Mouse (Mus musculus) macrophage (primary cell): ENCODE measurements around the gene Slc13a3. TPM values are rescaled to one million over a fixed set of nuclear protein-coding genes. Genes with fewer than 3 reads are reported as not detected.

Experiments used
- H3K27ac ChIP-seq: fragments of 350-480 bp; formaldehyde crosslinking; 2 replicates; pipeline ENCODE4 v1.9.0; 2021
- H3K36me3 ChIP-seq: fragments of 350-480 bp; formaldehyde crosslinking; 2 replicates; pipeline ENCODE4 v1.9.0; 2021; ENCODE audit errors: inconsistent target
- H3K4me3 ChIP-seq: fragments of 350-480 bp; formaldehyde crosslinking; 2 replicates; pipeline ENCODE4 v1.9.0; 2021; ENCODE audit errors: inconsistent target
- H3K79me2 ChIP-seq: fragments of 350-480 bp; formaldehyde crosslinking; 2 replicates; pipeline ENCODE4 v1.9.0; 2021; ENCODE audit errors: inconsistent target
- WGBS: methylation state at CpG from one replicate; pipeline ENCODE4 v1.1.7; 2026; ENCODE audit warnings: inconsistent platforms; ENCODE audit not compliant: missing documents; 5-methylcytosine and 5-hydroxymethylcytosine counted together
- polyA plus RNA-seq: library from polyadenylated mRNA; stranded (reverse); fragments of 250-400 nt; gene quantifications from 3 replicates; pipeline ENCODE4 v1.2.4, GENCODE M21; 2018; ENCODE audit warnings: inconsistent platforms

The Slc13a3 gene
- polyA plus RNA-seq, 1 experiment from 2014 or later = 0.27 TPM

GRCm38 (mm10) chr2:165456710-165457109 is 16.3 kb downstream of the Slc13a3 start:
- WGBS = 43% methylated on average over 2 of the region's 2 CpGs
- no peak overlapping the region for H3K4me3 ChIP-seq
- no peak overlapping the region for H3K27ac ChIP-seq
- no peaks in the 10 kb centered on the region for H3K79me2 ChIP-seq
- no peaks in the 10 kb centered on the region for H3K36me3 ChIP-seq

GRCm38 (mm10) chr2:165452730-165453693 is 20.0 kb downstream of the Slc13a3 start:
- H3K4me3 ChIP-seq = no peak overlapping the region
- no peaks in the 10 kb centered on the region for H3K36me3 ChIP-seq
- no peaks in the 10 kb centered on the region for H3K79me2 ChIP-seq
- WGBS = 53% methylated on average over 12 of the region's 12 CpGs
- H3K27ac ChIP-seq = no peak overlapping the region

GRCm38 (mm10) chr2:165448475-165448874 is 24.6 kb downstream of the Slc13a3 start:
- Histone ChIP-seq H3K79me2 (no peaks in the 10 kb centered on the region), H3K4me3 (no peak overlapping the region), H3K36me3 (no peaks in the 10 kb centered on the region), H3K27ac (no peak overlapping the region)
- 39% methylated on average over 9 of the region's 9 CpGs for WGBS

GRCm38 (mm10) chr2:165444861-165445260 is 28.2 kb downstream of the Slc13a3 start:
- H3K27ac ChIP-seq = no peak overlapping the region
- WGBS = 43% methylated on average over 3 of the region's 3 CpGs

GRCm38 (mm10) chr2:165442981-165443380 is 30.0 kb downstream of the Slc13a3 start:
- WGBS = 72% methylated on average over 10 of the region's 10 CpGs
- Histone ChIP-seq H3K4me3 (no peak overlapping the region), H3K79me2 (no peaks in the 10 kb centered on the region), H3K27ac (no peak overlapping the region), H3K36me3 (no peaks in the 10 kb centered on the region)

More at GRCm38 (mm10) chr2:165444861-165445260, 28.2 kb downstream of the Slc13a3 start:
- Histone ChIP-seq H3K4me3 (no peak overlapping the region), H3K36me3 (no peaks in the 10 kb centered on the region), H3K79me2 (no peaks in the 10 kb centered on the region)

- no peak overlapping the region for H3K27ac ChIP-seq
- WGBS = 84% methylated on average over 4 of the region's 4 CpGs
- H3K36me3 ChIP-seq = no peaks in the 10 kb centered on the region
These were observed 31.4 kb downstream of the Slc13a3 start for GRCm38 (mm10) chr2:165441613-165442012.

GRCm38 (mm10) chr2:165439613-165440012 is 33.4 kb downstream of the Slc13a3 start:
- H3K27ac ChIP-seq = no peak overlapping the region

More at GRCm38 (mm10) chr2:165441613-165442012, 31.4 kb downstream of the Slc13a3 start:
- no peaks in the 10 kb centered on the region for H3K79me2 ChIP-seq
- no peak overlapping the region for H3K4me3 ChIP-seq

GRCm38 (mm10) chr2:165438881-165439280 is 34.1 kb downstream of the Slc13a3 start:
- H3K36me3 ChIP-seq = no peaks in the 10 kb centered on the region
- WGBS = 85% methylated on average over 7 of the region's 7 CpGs
- no peaks in the 10 kb centered on the region for H3K79me2 ChIP-seq

More at GRCm38 (mm10) chr2:165439613-165440012, 33.4 kb downstream of the Slc13a3 start:
- Histone ChIP-seq H3K36me3 (no peaks in the 10 kb centered on the region), H3K79me2 (no peaks in the 10 kb centered on the region), H3K4me3 (no peak overlapping the region)
- WGBS = 91% methylated on average over 10 of the region's 10 CpGs

GRCm38 (mm10) chr2:165428694-165429093 is 44.3 kb downstream of the Slc13a3 start:
- H3K36me3 ChIP-seq = no peaks in the 10 kb centered on the region
- no peak overlapping the region for H3K27ac ChIP-seq
- no peaks in the 10 kb centered on the region for H3K79me2 ChIP-seq
- no peak overlapping the region for H3K4me3 ChIP-seq
- 87% methylated on average over 7 of the region's 7 CpGs for WGBS

More at GRCm38 (mm10) chr2:165438881-165439280, 34.1 kb downstream of the Slc13a3 start:
- H3K27ac ChIP-seq = no peak overlapping the region
- no peak overlapping the region for H3K4me3 ChIP-seq

GRCm38 (mm10) chr2:165420195-165420594 is 52.8 kb downstream of the Slc13a3 start:
- H3K27ac ChIP-seq = no peak overlapping the region
- no peaks in the 10 kb centered on the region for H3K79me2 ChIP-seq
- 78% methylated on average over 2 of the region's 2 CpGs for WGBS
- no peak overlapping the region for H3K4me3 ChIP-seq
- H3K36me3 ChIP-seq = no peaks in the 10 kb centered on the region

- Histone ChIP-seq H3K4me3 (no peak overlapping the region), H3K79me2 (no peaks in the 10 kb centered on the region), H3K27ac (no peak overlapping the region), H3K36me3 (no peaks in the 10 kb centered on the region)
- WGBS = 75% methylated on average over 4 of the region's 4 CpGs
These were observed 53.3 kb downstream of the Slc13a3 start for GRCm38 (mm10) chr2:165419670-165420111.

- Histone ChIP-seq H3K36me3 (no peaks in the 10 kb centered on the region), H3K27ac (no peak overlapping the region), H3K4me3 (no peak overlapping the region), H3K79me2 (no peaks in the 10 kb centered on the region)
- WGBS = 97% methylated on average over 2 of the region's 2 CpGs
These were observed 54.5 kb downstream of the Slc13a3 start for GRCm38 (mm10) chr2:165418577-165418976.

- H3K36me3 ChIP-seq = no peaks in the 10 kb centered on the region
- H3K4me3 ChIP-seq = no peak overlapping the region
- 48% methylated on average over 7 of the region's 7 CpGs for WGBS
- H3K79me2 ChIP-seq = no peaks in the 10 kb centered on the region
- H3K27ac ChIP-seq = no peak overlapping the region
These were observed 55.7 kb downstream of the Slc13a3 start for GRCm38 (mm10) chr2:165417291-165417690.

- Histone ChIP-seq H3K4me3 (no peak overlapping the region), H3K27ac (no peak overlapping the region), H3K36me3 (no peaks in the 10 kb centered on the region), H3K79me2 (no peaks in the 10 kb centered on the region)
- WGBS = 89% methylated on average over 6 of the region's 6 CpGs
These were observed 57.2 kb downstream of the Slc13a3 start for GRCm38 (mm10) chr2:165415795-165416194.

GRCm38 (mm10) chr2:165415141-165415721 is 57.8 kb downstream of the Slc13a3 start:
- H3K36me3 ChIP-seq = no peaks in the 10 kb centered on the region
- no peak overlapping the region for H3K27ac ChIP-seq
- H3K79me2 ChIP-seq = no peaks in the 10 kb centered on the region
- H3K4me3 ChIP-seq = no peak overlapping the region
- WGBS = 87% methylated on average over 11 of the region's 11 CpGs
